Mouse (Mus musculus) liver, embryonic 14.5 days (tissue): ENCODE results near the gene 4933407L21Rik.

Source experiments
- CTCF ChIP-seq: IDR thresholded peaks from 2 replicates; pipeline ENCODE4 v1.5.1; 2016; ENCODE audit warnings: antibody characterized with exemption, low read depth, control low read depth
- EP300 ChIP-seq: IDR thresholded peaks from 2 replicates; pipeline ENCODE4 v1.6.1; 2016; ENCODE audit warnings: antibody characterized with exemption, low read depth

GRCm38 (mm10) chr1:85913078-85913755 is 15.1 kb upstream of the 4933407L21Rik start:
- TF ChIP-seq CTCF = no peak
- no peak for TF ChIP-seq EP300
